Mouse (Mus musculus) adrenal gland, postnatal 25 days (tissue): ENCODE results near the gene Lrch1. TPM values are rescaled to one million over a fixed set of nuclear protein-coding genes. Genes with fewer than 3 reads are reported as not detected.
A peak's percentile ranks its signal among the peaks of the same experiment; 100 is the strongest.

ENCODE experiments used
- DNase-seq: peaks from one replicate; pipeline ENCODE4 v3.0.0; 2021; ENCODE audit warnings: mixed read lengths
- total RNA-seq: library from RNA; stranded (reverse); gene quantifications from 2 replicates; pipeline ENCODE4 v1.2.3, GENCODE M21; 2021

Gene Lrch1
- total RNA-seq, 1 experiment from 2014 or later: 20.5 TPM

GRCm38 (mm10) chr14:74723541-74723940, 224.1 kb downstream of the Lrch1 start:
- no peak for DNase-seq

GRCm38 (mm10) chr14:74709054-74709453, 238.6 kb downstream of the Lrch1 start:
- peak; percentile 16 for DNase-seq

Other genes with a start within 250 kb of the Lrch1 start
- gene Esd, start 215.6 kb downstream of the Lrch1 start, total RNA-seq: 328 and 404 TPM in 2 replicates
- gene Rubcnl, start 68.2 kb upstream of the Lrch1 start, total RNA-seq: 0.58 and 0.67 TPM in 2 replicates
- gene Lrrc63, start 183.0 kb upstream of the Lrch1 start, total RNA-seq: not detected in 2 replicates
- 8.9 and 11.1 TPM in 2 replicates for gene Lcp1, start 183.2 kb upstream of the Lrch1 start, total RNA-seq